Mouse (Mus musculus): Measurements from ENCODE around the gene Wdr43.

Wdr43 gene

GRCm38 (mm10) chr17:71698619-71698956 lies 82.9 kb downstream of the Wdr43 start:
- CTCF ChIA-PET: no interaction called here

GRCm38 (mm10) chr17:71705113-71705512 lies 89.4 kb downstream of the Wdr43 start:
- CTCF ChIA-PET: no interaction called here

- CTCF ChIA-PET: no interaction called here
Observed at GRCm38 (mm10) chr17:71705550-71706480, 90.1 kb downstream of the Wdr43 start.

GRCm38 (mm10) chr17:71707715-71708114 lies 92.0 kb downstream of the Wdr43 start:
- CTCF ChIA-PET: no interaction called here
